Mouse (Mus musculus) spleen, adult 2 months (tissue): ENCODE results near the gene Unk.

Experiments used
- CTCF ChIP-seq: fragments of 200-500 bp; IDR thresholded peaks from 2 replicates; pipeline ENCODE4 v1.5.1; 2011; ENCODE audit warnings: mild to moderate bottlenecking, inconsistent platforms; ENCODE audit not compliant: insufficient read depth, insufficient read length, insufficient replicate concordance; ENCODE audit errors: extremely low read depth
- POLR2A ChIP-seq: fragments of 200-500 bp; IDR thresholded peaks from 2 replicates; pipeline ENCODE4 v1.6.1; 2011; ENCODE audit warnings: low read depth, low read length, inconsistent platforms

DNA sequence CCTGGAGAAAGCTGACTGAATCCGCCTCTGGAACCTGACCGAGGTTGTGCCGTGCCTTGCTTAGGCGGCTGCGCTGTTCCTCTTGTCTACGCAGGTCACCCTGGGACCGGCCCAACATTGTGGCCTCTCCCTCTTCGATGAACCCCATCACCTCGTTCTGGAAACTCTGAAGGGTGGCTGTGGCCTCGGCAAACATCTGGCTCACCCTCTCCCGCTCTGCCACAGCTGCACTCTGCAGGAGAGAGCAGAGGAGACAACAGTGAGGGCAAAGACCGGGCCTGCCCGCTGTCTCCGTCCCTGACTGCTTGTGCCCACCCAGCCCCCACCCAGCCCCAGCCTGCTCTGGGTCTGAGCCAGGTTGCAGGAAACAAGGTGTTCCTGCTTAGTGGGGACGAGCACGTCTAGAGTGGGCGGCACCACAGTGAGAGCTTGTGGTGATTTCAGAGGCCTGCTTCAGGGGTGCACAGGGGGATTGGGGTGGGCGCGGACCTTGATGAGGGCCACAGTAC lies 77.7 kb downstream of the Unk start:
- TF ChIP-seq CTCF (no peak), POLR2A (no peak)
